ENCODE assay signal across 27 mouse cellular contexts in the genomic region with DNA sequence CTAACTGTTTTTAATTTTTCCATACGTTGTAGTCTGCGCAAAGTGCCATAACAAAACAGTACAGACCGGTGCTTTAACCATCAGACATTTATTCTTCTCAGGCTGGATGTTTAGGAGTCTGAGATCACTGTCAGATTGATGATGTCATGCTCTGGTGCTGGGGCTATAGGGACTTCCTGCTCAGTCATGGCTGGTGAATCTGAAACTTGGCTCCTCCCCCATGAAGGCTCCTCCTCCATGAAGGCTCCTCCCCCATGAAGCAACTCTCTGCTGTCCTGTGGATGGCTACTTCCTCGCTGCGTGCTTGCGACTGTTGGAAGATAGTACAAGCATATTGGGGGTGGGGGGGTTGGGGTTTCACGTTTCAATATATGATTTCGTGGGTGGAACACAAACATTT. TPM values are rescaled to one million over a fixed set of nuclear protein-coding genes. Genes with fewer than 3 reads are reported as not detected.
DNase-seq lines count a peak whose midpoint lies in the region; ATAC-seq and TF ChIP-seq lines count a peak whose summit lies in the region.
"Had no signal": no experiment of that assay in that cellular context is flagged by ENCODE, and none has a peak within 500 bp of the region (broad histone marks: within the 10 kb centered on the region; RNA-seq: fewer than 3 reads in every experiment).

No protein-coding gene starts in this region.

- no peak for TF ChIP-seq RAD21 in CH12.LX (IDR thresholded peaks at IDR 0.05; ENCODE audit: low read depth, low read length)

- no peaks in the 10 kb centered on the region; the same call in 1 of the 2 replicates for H3K4me1 ChIP-seq in kidney, postnatal 0 days (replicated peaks; ENCODE audit: insufficient read depth, low read length)
- H3K4me1 ChIP-seq in CH12.LX (ENCODE audit: control insufficient read depth in 1 of 2, insufficient read depth in 2 of 2) = peaks cover 19 to 52% of the 10 kb centered on the region in 2 experiments
- peaks cover 7% of the 10 kb centered on the region for H3K4me1 ChIP-seq in hindbrain, embryonic 13.5 days (replicated peaks)

- in situ Hi-C loops in CH12.LX (cut with MboI; ENCODE audit: low pct_ligation_motif_present, low pct_unique_long_range_greater_than_20kb, low sequenced_read_pairs) = no loop called here

- TF ChIP-seq EP300 in CH12.LX (IDR thresholded peaks at IDR 0.05; ENCODE audit: low read length) = no peak

- H3K9ac ChIP-seq in kidney, postnatal 0 days (ENCODE audit: low read depth, low read length) = no peak overlapping the region
- no peak overlapping the region for H3K9ac ChIP-seq in CH12.LX (ENCODE audit: insufficient read depth, low read depth)
- no peak overlapping the region for H3K9ac ChIP-seq in hindbrain, embryonic 13.5 days
- H3K9ac ChIP-seq: embryonic facial prominence, embryonic 15.5 days; limb, embryonic 12.5 days; liver, embryonic 13.5 days; lung, embryonic 15.5 days; midbrain, embryonic 15.5 days; neural tube, embryonic 15.5 days; stomach, embryonic 15.5 days had no signal

- dilution Hi-C loops in CH12.LX (cut with MboI; ENCODE audit: extremely low pct_ligation_motif_present, extremely low pct_unique_long_range_greater_than_20kb, low sequenced_read_pairs) = no loop called here

- 0 out of 2 replicates have a peak, but pooled peaks have one; percentile 29 for ATAC-seq in kidney, postnatal 0 days (replicated peaks; ENCODE audit: low FRiP score, low read depth)
- peak; percentile 57 for ATAC-seq in common myeloid progenitor, adult 5-6 weeks (replicated peaks; ENCODE audit: low read depth, poor library complexity, severe bottlenecking)
- no peak for ATAC-seq in hindbrain, embryonic 13.5 days (ENCODE audit: low FRiP score)
- ATAC-seq: midbrain, embryonic 15.5 days had no signal

- H3K27me3 ChIP-seq in kidney, postnatal 0 days (ENCODE audit: insufficient read depth, low read length) = 0 out of 2 replicates have a peak, but pooled peaks cover 3% of the 10 kb centered on the region
- no peaks in the 10 kb centered on the region for H3K27me3 ChIP-seq in CH12.LX (replicated peaks)
- peaks cover 5% of the 10 kb centered on the region; the same call in 1 of the 2 replicates for H3K27me3 ChIP-seq in hindbrain, embryonic 13.5 days
- H3K27me3 ChIP-seq: neural tube, embryonic 15.5 days had no signal

- no peak for TF ChIP-seq POLR2A in CH12.LX (IDR thresholded peaks at IDR 0.05; ENCODE audit: low read depth, low read length)

- H3K36me3 ChIP-seq in kidney, postnatal 0 days (ENCODE audit: insufficient read depth, low read length) = no peaks in the 10 kb centered on the region
- peaks cover 0 to 8% of the 10 kb centered on the region in 2 experiments for H3K36me3 ChIP-seq in CH12.LX (replicated peaks in 1 of 2; ENCODE audit: control insufficient read depth in 1 of 2, insufficient read depth in 1 of 2, low read length in 1 of 2)
- H3K36me3 ChIP-seq in hindbrain, embryonic 13.5 days = no peaks in the 10 kb centered on the region
- H3K36me3 ChIP-seq: embryonic facial prominence, embryonic 15.5 days; forebrain, embryonic 10.5 days; limb, embryonic 12.5 days; liver, embryonic 13.5 days; lung, embryonic 15.5 days; midbrain, embryonic 15.5 days; neural tube, embryonic 15.5 days; stomach, embryonic 15.5 days had no signal

- no peak for TF ChIP-seq CTCF in kidney, postnatal 0 days (IDR thresholded peaks at IDR 0.05; ENCODE audit: low read depth)
- TF ChIP-seq CTCF in CH12.LX (conservative IDR thresholded peaks at IDR 0.05 in 1 of 2, IDR thresholded peaks at IDR 0.05 in 1 of 2; ENCODE audit: low read depth in 2 of 2, low read length in 2 of 2) = no peak

- H3K27ac ChIP-seq in kidney, postnatal 0 days = no peak overlapping the region
- no peak overlapping the region for H3K27ac ChIP-seq in CH12.LX (ENCODE audit: insufficient read depth, low read depth)
- H3K27ac ChIP-seq in hindbrain, embryonic 13.5 days = no peak overlapping the region
- H3K27ac ChIP-seq: embryonic facial prominence, embryonic 15.5 days; forebrain, embryonic 10.5 days; gastrocnemius, adult 2 months; limb, embryonic 12.5 days; liver, embryonic 13.5 days; lung, embryonic 15.5 days; midbrain, embryonic 15.5 days; neural tube, embryonic 15.5 days; stomach, embryonic 15.5 days had no signal

- H3K79me2 ChIP-seq in CH12.LX (replicated peaks; ENCODE audit: control insufficient read depth, extremely low read depth, insufficient read depth, poor library complexity, severe bottlenecking) = no peaks in the 10 kb centered on the region

- no peaks in the 10 kb centered on the region for H3K9me3 ChIP-seq in kidney, postnatal 0 days (replicated peaks; ENCODE audit: low read length)
- H3K9me3 ChIP-seq in CH12.LX (replicated peaks; ENCODE audit: low read length) = no peaks in the 10 kb centered on the region
- no peaks in the 10 kb centered on the region for H3K9me3 ChIP-seq in hindbrain, embryonic 13.5 days
- H3K9me3 ChIP-seq: embryonic facial prominence, embryonic 15.5 days; forebrain, embryonic 10.5 days; limb, embryonic 12.5 days; liver, embryonic 13.5 days; lung, embryonic 15.5 days; midbrain, embryonic 15.5 days; neural tube, embryonic 15.5 days; stomach, embryonic 15.5 days had no signal

- 87% methylated on average over 8 of the region's 8 CpGs for WGBS in kidney, postnatal 0 days
- WGBS in hindbrain, embryonic 13.5 days = 85% methylated on average over 8 of the region's 8 CpGs

- H3K4me3 ChIP-seq in kidney, postnatal 0 days (replicated peaks; ENCODE audit: low read depth, low read length) = no peak overlapping the region
- no peak overlapping the region for H3K4me3 ChIP-seq in CH12.LX (replicated peaks in 1 of 3; ENCODE audit: low read depth in 2 of 3, low read length in 2 of 3, poor library complexity in 1 of 3)
- H3K4me3 ChIP-seq in hindbrain, embryonic 13.5 days = no peak overlapping the region
- H3K4me3 ChIP-seq: embryonic facial prominence, embryonic 15.5 days; forebrain, embryonic 10.5 days; gastrocnemius, adult 2 months; limb, embryonic 12.5 days; liver, embryonic 13.5 days; lung, embryonic 15.5 days; midbrain, embryonic 15.5 days; neural tube, embryonic 15.5 days; stomach, embryonic 15.5 days had no signal

- no peak for DNase-seq in kidney, postnatal 0 days (ENCODE audit: low spot score)
- no peak for DNase-seq in kidney, postnatal 25 days
- peak; percentile 79 for DNase-seq in CH12.LX (ENCODE audit: extremely low read depth)
- no peak for DNase-seq in retina, postnatal 1 day
- DNase-seq in layer of hippocampus, postnatal 14 days (ENCODE audit: low spot score in 2 of 2) = no peak
- DNase-seq: adrenal gland, postnatal 36 days; cerebellum, adult 11-12 months; cerebellum, postnatal 14 days; gastrocnemius, adult 2 months; heart, adult 18-20 months; kidney, adult 9 months; kidney, postnatal 4 days; liver, embryonic 13.5 days; lung, postnatal 4 days; right cerebral cortex, postnatal 14 days; thymus, adult 18-20 months; thymus, postnatal 4 days had no signal

- no peak overlapping the region for H3K4me2 ChIP-seq in kidney, postnatal 0 days (ENCODE audit: low read length)
- no peak overlapping the region for H3K4me2 ChIP-seq in CH12.LX (ENCODE audit: insufficient read depth, low read depth, poor library complexity, severe bottlenecking)
- H3K4me2 ChIP-seq in hindbrain, embryonic 13.5 days = no peak overlapping the region
- H3K4me2 ChIP-seq: embryonic facial prominence, embryonic 15.5 days; limb, embryonic 12.5 days; liver, embryonic 13.5 days; lung, embryonic 15.5 days; midbrain, embryonic 15.5 days; neural tube, embryonic 15.5 days; stomach, embryonic 15.5 days had no signal

TF ChIP-seq in CH12.LX, 34 proteins besides CTCF, POLR2A, EP300 and RAD21:
- TF ChIP-seq TCF12 (IDR thresholded peaks at IDR 0.05; ENCODE audit: low read depth, low read length) = 0 out of 2 replicates have a peak, but pooled peaks have one; percentile 20
- TF ChIP-seq USF1 (IDR thresholded peaks at IDR 0.05; ENCODE audit: low read depth, low read length) = no peak
- 0 out of 2 replicates have a peak, but pooled peaks have one; percentile 26 for TF ChIP-seq JUND (conservative IDR thresholded peaks at IDR 0.05; ENCODE audit: low read depth, low read length)
- no peak for TF ChIP-seq TBP (conservative IDR thresholded peaks at IDR 0.05; ENCODE audit: low read depth, low read length)
- no peak for TF ChIP-seq RCOR1 (conservative IDR thresholded peaks at IDR 0.05; ENCODE audit: low read depth, low read length)
- no peak for TF ChIP-seq MEF2A (IDR thresholded peaks at IDR 0.05; ENCODE audit: borderline replicate concordance, low read depth, low read length)
- peak; percentile 56; the same call in 1 of the 2 replicates for TF ChIP-seq ELF1 (IDR thresholded peaks at IDR 0.05; ENCODE audit: low read depth, low read length)
- TF ChIP-seq CHD1 (IDR thresholded peaks at IDR 0.05; ENCODE audit: low read depth, low read length) = no peak
- TF ChIP-seq ZKSCAN1 (IDR thresholded peaks at IDR 0.05; ENCODE audit: borderline replicate concordance, low read depth, low read length) = no peak
- TF ChIP-seq ETS1 (conservative IDR thresholded peaks at IDR 0.05; ENCODE audit: low read depth, low read length) = no peak
- no peak for TF ChIP-seq NRF1 (IDR thresholded peaks at IDR 0.05; ENCODE audit: low read depth, low read length)
- no peak for TF ChIP-seq SIN3A (IDR thresholded peaks at IDR 0.05; ENCODE audit: low read length)
- TF ChIP-seq SMC3 (IDR thresholded peaks at IDR 0.05; ENCODE audit: low read depth, low read length) = no peak

RNA-seq across cellular contexts. Expression of a gene that starts 10.2 kb away (rescaled TPM):
- 18.5 and 19.6 TPM in 2 replicates for polyA plus RNA-seq in kidney, postnatal 0 days (2015; fragmentation: Nextera tagmentation; extraction: Ambion mirVana)
- total RNA-seq in CH12.LX (2012; rRNA removed) (24.9 and 37.8 TPM in 2 replicates), CH12.LX (2014; rRNA removed) (42.8 and 44.2 TPM in 2 replicates)
- polyA plus RNA-seq in CH12.LX (2012; ENCODE audit: insufficient read length, low read depth) = 52.5 and 60.7 TPM in 2 replicates
- not detected in 2 replicates for total RNA-seq in common myeloid progenitor, adult 5-6 weeks (2017)
- 135 and 159 TPM in 2 replicates for polyA plus RNA-seq in hindbrain, embryonic 13.5 days (2015; fragmentation: Nextera tagmentation; extraction: Ambion mirVana)
- 1 to 10 TPM; 4.8 to 6.1 TPM for total RNA-seq in layer of hippocampus, postnatal 14 days (2021)
- total RNA-seq: hematopoietic stem cell, adult 5-6 weeks had no signal
